Mouse (Mus musculus) lung, embryonic 15.5 days (tissue): ENCODE data around the gene Erv3. TPM values are rescaled to one million over a fixed set of nuclear protein-coding genes. Genes with fewer than 3 reads are reported as not detected.

Experiments used
- ATAC-seq: fragments of 200-750 bp; cut with Nextera tagmentation; 2 replicates; pipeline ENCODE4 v1.8.0; 2017; ENCODE audit warnings: moderate number of reproducible peaks, borderline replicate concordance; ENCODE audit not compliant: low FRiP score, low TSS enrichment; ENCODE audit errors: extremely low read depth
- H3K27ac ChIP-seq: fragments of 300-500 bp; sonication (generic); 2 replicates; pipeline ENCODE4 v1.5.1; 2015; ENCODE audit warnings: moderate library complexity, mild to moderate bottlenecking, inconsistent platforms
- H3K27me3 ChIP-seq: fragments of 300-500 bp; sonication (generic); 2 replicates; pipeline ENCODE4 v1.6.1; 2015; ENCODE audit warnings: inconsistent platforms
- H3K36me3 ChIP-seq: fragments of 300-500 bp; sonication (generic); 2 replicates; pipeline ENCODE4 v1.6.1; 2015; ENCODE audit warnings: inconsistent platforms
- H3K4me1 ChIP-seq: fragments of 300-500 bp; sonication (generic); 2 replicates; pipeline ENCODE4 v1.6.1; 2015; ENCODE audit warnings: inconsistent platforms
- H3K4me2 ChIP-seq: fragments of 300-500 bp; sonication (generic); 2 replicates; pipeline ENCODE4 v1.6.1; 2015; ENCODE audit warnings: inconsistent platforms, mild to moderate bottlenecking, moderate library complexity
- H3K4me3 ChIP-seq: fragments of 300-500 bp; sonication (generic); 2 replicates; pipeline ENCODE4 v1.5.1; 2015; ENCODE audit warnings: mild to moderate bottlenecking, inconsistent platforms
- H3K9ac ChIP-seq: fragments of 300-500 bp; sonication (generic); 2 replicates; pipeline ENCODE4 v1.6.1; 2015; ENCODE audit warnings: inconsistent platforms
- H3K9me3 ChIP-seq: fragments of 300-500 bp; sonication (generic); 2 replicates; pipeline ENCODE4 v1.6.1; 2016; ENCODE audit warnings: inconsistent platforms
- WGBS: fragments of 180-500 bp; shearing (Covaris S2); methylation state at CpG from one replicate; pipeline ENCODE4 v1.1.7; 2015; 5-methylcytosine and 5-hydroxymethylcytosine counted together
- polyA plus RNA-seq: library from polyadenylated mRNA; unstranded; fragments of >200 nt; fragmentation: Nextera tagmentation; extraction: Ambion mirVana; gene quantifications from 2 replicates; pipeline ENCODE4 v1.2.1, GENCODE M21; 2015

The Erv3 gene
- polyA plus RNA-seq, 1 experiment from 2014 or later: not detected

- no peaks in the 10 kb centered on the region for H3K36me3 ChIP-seq
- ATAC-seq: no peak
- no peaks in the 10 kb centered on the region for H3K4me1 ChIP-seq
- no peaks in the 10 kb centered on the region for H3K9me3 ChIP-seq
- no peak overlapping the region for H3K4me2 ChIP-seq
- no peak overlapping the region for H3K4me3 ChIP-seq
- H3K9ac ChIP-seq: no peak overlapping the region
- H3K27ac ChIP-seq: no peak overlapping the region
- no peaks in the 10 kb centered on the region for H3K27me3 ChIP-seq
- 60% methylated on average over 3 of the region's 3 CpGs for WGBS
Measured at GRCm38 (mm10) chr2:131862617-131863275, 3.2 kb upstream of the Erv3 start.

- no peak for ATAC-seq
- Histone ChIP-seq H3K9me3 (no peaks in the 10 kb centered on the region), H3K4me3 (no peak overlapping the region), H3K27me3 (no peaks in the 10 kb centered on the region), H3K27ac (no peak overlapping the region), H3K4me2 (no peak overlapping the region), H3K36me3 (no peaks in the 10 kb centered on the region), H3K4me1 (no peaks in the 10 kb centered on the region), H3K9ac (no peak overlapping the region)
Measured at GRCm38 (mm10) chr2:131857838-131858237, 1.7 kb downstream of the Erv3 start.

- Histone ChIP-seq H3K27me3 (no peaks in the 10 kb centered on the region), H3K27ac (no peak overlapping the region), H3K4me3 (no peak overlapping the region), H3K36me3 (no peaks in the 10 kb centered on the region), H3K4me1 (no peaks in the 10 kb centered on the region), H3K4me2 (no peak overlapping the region), H3K9me3 (no peaks in the 10 kb centered on the region), H3K9ac (no peak overlapping the region)
- WGBS: 43% methylated on average over 4 of the region's 4 CpGs
- no peak for ATAC-seq
Measured at GRCm38 (mm10) chr2:131853719-131854118, 5.8 kb downstream of the Erv3 start.

GRCm38 (mm10) chr2:131851333-131852092, 8.0 kb downstream of the Erv3 start:
- H3K4me1 ChIP-seq: peaks cover 10% of the 10 kb centered on the region
- no peaks in the 10 kb centered on the region for H3K27me3 ChIP-seq
- H3K9me3 ChIP-seq: no peaks in the 10 kb centered on the region
- H3K4me2 ChIP-seq: no peak overlapping the region
- 81% methylated on average over 12 of the region's 12 CpGs for WGBS
- ATAC-seq: no peak
- no peaks in the 10 kb centered on the region for H3K36me3 ChIP-seq
- H3K9ac ChIP-seq: no peak overlapping the region
- H3K4me3 ChIP-seq: no peak overlapping the region
- H3K27ac ChIP-seq: no peak overlapping the region

- Histone ChIP-seq H3K4me1 (peaks cover 20% of the 10 kb centered on the region), H3K27ac (no peak overlapping the region), H3K4me2 (no peak overlapping the region), H3K9me3 (no peaks in the 10 kb centered on the region), H3K27me3 (no peaks in the 10 kb centered on the region), H3K4me3 (no peak overlapping the region), H3K9ac (no peak overlapping the region), H3K36me3 (no peaks in the 10 kb centered on the region)
- no peak for ATAC-seq
- 89% methylated on average over 4 of the region's 4 CpGs for WGBS
Measured at GRCm38 (mm10) chr2:131850047-131850446, 9.5 kb downstream of the Erv3 start.

- Histone ChIP-seq H3K4me1 (peaks cover 20% of the 10 kb centered on the region), H3K4me2 (0 out of 2 replicates have a peak overlapping the region, but pooled peaks have one; percentile 8), H3K9me3 (no peaks in the 10 kb centered on the region), H3K27me3 (no peaks in the 10 kb centered on the region), H3K36me3 (no peaks in the 10 kb centered on the region), H3K4me3 (no peak overlapping the region), H3K27ac (no peak overlapping the region), H3K9ac (no peak overlapping the region)
- WGBS: 11% methylated on average over 10 of the region's 10 CpGs
- ATAC-seq: peak; percentile 72; the same call in 1 of the 2 replicates
Measured at GRCm38 (mm10) chr2:131847501-131848359, 11.8 kb downstream of the Erv3 start.

- Histone ChIP-seq H3K27me3 (no peaks in the 10 kb centered on the region), H3K4me3 (no peak overlapping the region), H3K27ac (no peak overlapping the region), H3K9ac (no peak overlapping the region), H3K36me3 (no peaks in the 10 kb centered on the region), H3K9me3 (no peaks in the 10 kb centered on the region), H3K4me2 (no peak overlapping the region), H3K4me1 (peaks cover 20% of the 10 kb centered on the region)
- no peak for ATAC-seq
- 38% methylated on average over 2 of the region's 2 CpGs for WGBS
Measured at GRCm38 (mm10) chr2:131846811-131847210, 12.7 kb downstream of the Erv3 start.

- H3K4me2 ChIP-seq: no peak overlapping the region
- no peak overlapping the region for H3K9ac ChIP-seq
- H3K4me1 ChIP-seq: peaks cover 20% of the 10 kb centered on the region
- H3K36me3 ChIP-seq: no peaks in the 10 kb centered on the region
- no peak overlapping the region for H3K27ac ChIP-seq
- H3K4me3 ChIP-seq: no peak overlapping the region
- ATAC-seq: 0 out of 2 replicates have a peak, but pooled peaks have one; percentile 46
- H3K9me3 ChIP-seq: no peaks in the 10 kb centered on the region
- no peaks in the 10 kb centered on the region for H3K27me3 ChIP-seq
- 40% methylated on average over 11 of the region's 11 CpGs for WGBS
Measured at GRCm38 (mm10) chr2:131846132-131846710, 13.3 kb downstream of the Erv3 start.

- no peak overlapping the region for H3K27ac ChIP-seq
- H3K4me1 ChIP-seq: peaks cover 20% of the 10 kb centered on the region
- H3K9me3 ChIP-seq: no peaks in the 10 kb centered on the region
- no peak for ATAC-seq
- H3K36me3 ChIP-seq: no peaks in the 10 kb centered on the region
- no peak overlapping the region for H3K4me2 ChIP-seq
- WGBS: 23% methylated on average over 8 of the region's 8 CpGs
- H3K27me3 ChIP-seq: no peaks in the 10 kb centered on the region
- H3K9ac ChIP-seq: no peak overlapping the region
- H3K4me3 ChIP-seq: no peak overlapping the region
Measured at GRCm38 (mm10) chr2:131845671-131846070, 13.9 kb downstream of the Erv3 start.

- no peak; the same call in 1 of the 2 replicates for ATAC-seq
- Histone ChIP-seq H3K36me3 (no peaks in the 10 kb centered on the region), H3K27me3 (no peaks in the 10 kb centered on the region), H3K9me3 (no peaks in the 10 kb centered on the region), H3K4me3 (no peak overlapping the region), H3K4me1 (peaks cover 15% of the 10 kb centered on the region), H3K9ac (no peak overlapping the region), H3K27ac (no peak overlapping the region), H3K4me2 (no peak overlapping the region)
- WGBS: 88% methylated on average over 5 of the region's 5 CpGs
Measured at GRCm38 (mm10) chr2:131842568-131842967, 17.0 kb downstream of the Erv3 start.

GRCm38 (mm10) chr2:131841321-131841693, 18.2 kb downstream of the Erv3 start:
- 54% methylated on average over 2 of the region's 2 CpGs for WGBS
- ATAC-seq: no peak
- no peaks in the 10 kb centered on the region for H3K36me3 ChIP-seq
- H3K4me1 ChIP-seq: peaks cover 8% of the 10 kb centered on the region
- H3K4me2 ChIP-seq: no peak overlapping the region
- H3K9ac ChIP-seq: no peak overlapping the region
- no peaks in the 10 kb centered on the region for H3K27me3 ChIP-seq
- H3K9me3 ChIP-seq: no peaks in the 10 kb centered on the region
- H3K4me3 ChIP-seq: no peak overlapping the region
- H3K27ac ChIP-seq: no peak overlapping the region
